Mouse (Mus musculus): Measurements from ENCODE around the gene Nisch.

DNA sequence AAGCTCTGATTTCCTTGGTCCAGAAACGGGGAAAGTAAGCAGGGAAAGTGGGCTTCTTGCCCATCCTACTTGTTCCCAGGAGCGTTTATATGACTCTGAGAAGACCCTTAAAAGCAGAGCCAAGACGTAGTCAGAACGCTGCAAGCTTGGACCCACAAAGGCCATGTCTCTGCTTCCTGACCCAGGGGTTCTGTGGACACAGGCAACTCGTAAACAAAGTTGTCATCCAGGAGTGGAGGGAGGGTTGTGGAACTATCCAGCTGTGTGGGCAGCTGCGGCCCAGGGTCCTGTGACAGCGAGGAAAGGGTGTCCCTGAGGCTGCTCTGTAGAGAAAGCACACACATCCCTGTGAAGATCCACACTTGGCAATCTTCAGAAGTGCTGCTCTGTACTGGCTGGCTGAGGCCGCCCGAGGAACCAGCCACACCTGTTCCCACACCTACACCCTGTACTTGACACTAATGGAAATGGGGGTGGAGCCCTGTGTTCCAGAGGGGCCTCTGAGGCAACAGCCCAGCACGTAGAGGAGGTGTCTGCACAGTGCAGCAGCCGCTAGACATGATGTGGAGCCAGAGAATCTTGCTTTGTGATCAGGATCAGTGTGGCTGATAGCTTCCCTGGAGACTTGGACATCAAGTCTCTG is 83.6 kb downstream of the Nisch start:
- no peak for TF ChIP-seq CTCF (IDR thresholded peaks at IDR 0.05; ENCODE audit: low read depth, low read length)
- TF ChIP-seq POLR2A (IDR thresholded peaks at IDR 0.05; ENCODE audit: extremely low read depth, insufficient read depth, low read length): no peak

All from liver, adult 2 months (tissue).